Mouse (Mus musculus): Measurements from ENCODE around the gene Armc6.
"Not testable (repeated sequence)": the region's sequence is repeated elsewhere in the genome, so short reads cannot be mapped to it uniquely, and the experiment has no call there.

Gene Armc6

DNA sequence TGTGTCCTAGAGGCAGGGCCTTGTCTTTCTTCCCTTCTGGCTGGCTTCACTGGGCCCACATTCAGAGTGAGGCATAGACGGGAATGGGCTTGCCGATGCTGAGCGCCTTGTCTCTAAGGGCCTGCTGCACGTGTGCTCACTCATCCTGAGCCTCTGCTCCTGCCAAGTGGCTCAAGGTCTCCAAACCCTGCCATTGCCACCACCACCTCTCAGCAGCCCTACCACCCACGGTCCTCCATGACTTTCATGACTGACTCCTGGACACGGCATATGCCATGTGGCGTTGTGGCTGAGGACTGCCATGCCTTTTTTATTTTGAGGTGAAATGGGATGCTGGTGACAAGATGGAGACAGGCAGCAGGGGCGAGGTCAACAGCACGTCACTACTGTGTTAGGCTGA, 3.4 kb downstream of the Armc6 start:
- in situ Hi-C loops (cut with MboI, MseI), result no loop called here

DNA sequence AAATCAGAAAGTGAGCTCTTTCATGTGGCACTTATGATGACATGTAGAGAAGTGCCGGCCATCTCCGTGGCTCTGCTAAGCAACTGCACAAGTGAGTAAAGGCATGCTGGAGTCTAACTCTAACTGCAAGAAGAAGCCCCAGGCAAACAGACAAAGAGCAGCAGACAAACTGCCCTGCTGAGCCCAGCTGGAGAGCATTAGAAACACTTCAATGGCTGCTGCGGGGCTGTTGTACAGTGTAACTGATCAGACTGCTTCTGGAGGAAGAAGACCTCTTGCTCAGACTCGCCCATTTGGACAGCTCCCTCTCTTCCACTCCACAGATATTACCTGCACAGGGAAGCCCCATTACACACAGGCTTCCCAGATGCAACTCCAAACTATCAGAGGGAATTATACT, 6.3 kb downstream of the Armc6 start:
- in situ Hi-C loops (cut with MboI, MseI), result no loop called here

DNA sequence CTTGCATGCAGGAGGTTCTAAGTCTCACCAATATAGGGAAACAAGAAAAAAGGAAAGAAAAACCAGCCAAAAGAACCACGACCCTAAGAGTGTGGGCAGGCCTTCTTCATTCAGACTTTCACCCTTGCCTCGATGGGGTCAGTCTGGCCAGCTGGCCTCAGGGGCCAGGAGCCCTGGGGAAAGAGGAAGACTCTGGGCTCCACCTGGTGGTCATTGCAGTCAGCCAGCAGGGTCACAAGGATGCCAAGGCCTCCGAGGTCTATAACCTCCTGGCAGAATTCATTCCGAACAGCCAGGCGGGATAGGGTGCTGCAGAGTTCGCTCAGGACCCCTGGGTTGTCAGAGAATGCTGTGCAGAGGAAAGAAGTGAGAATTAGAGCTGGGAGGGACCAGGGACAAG, 10.9 kb downstream of the Armc6 start:
- in situ Hi-C loops (cut with MboI, MseI), result no loop called here

DNA sequence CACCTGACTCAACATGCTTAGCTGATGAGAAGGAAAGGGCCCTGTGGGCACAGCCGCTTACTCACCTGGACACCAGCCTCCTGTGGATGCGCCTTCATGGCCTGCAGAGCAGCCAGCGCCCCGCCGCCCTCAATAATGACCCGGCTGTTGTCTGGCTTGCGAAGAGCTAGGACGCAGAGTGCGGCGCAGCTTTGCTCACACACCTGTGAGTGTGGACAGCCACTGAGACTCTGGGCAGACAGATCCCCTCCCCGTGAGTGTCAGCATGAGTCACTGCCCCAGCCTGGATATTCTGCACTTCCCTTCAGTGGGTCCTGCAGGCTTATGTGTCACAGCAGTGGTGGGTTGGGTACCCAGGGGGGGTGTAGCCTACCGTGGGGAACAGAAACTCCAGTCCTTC, 12.2 kb downstream of the Armc6 start:
- in situ Hi-C loops (cut with MboI, MseI), result no loop called here

DNA sequence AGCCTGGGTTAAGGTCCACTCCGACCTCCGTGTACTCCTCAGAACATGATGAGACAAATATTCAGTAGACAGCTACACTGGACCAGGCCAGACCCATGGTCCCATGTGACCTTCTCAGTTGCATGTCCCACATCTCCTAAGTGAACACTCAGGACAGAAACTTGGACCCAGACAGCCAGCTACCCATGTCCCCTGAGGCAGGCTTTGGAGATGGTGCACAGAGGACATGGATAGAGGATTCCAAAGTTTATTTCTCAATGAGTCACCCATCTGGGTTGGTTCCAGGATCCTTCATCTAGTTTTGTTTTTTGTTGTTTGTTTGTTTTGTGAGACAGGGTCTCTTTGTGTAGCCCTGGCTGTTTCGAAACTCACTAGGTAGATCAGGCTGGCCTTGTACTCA, 13.4 kb downstream of the Armc6 start:
- in situ Hi-C loops (cut with MboI, MseI), result no loop called here

DNA sequence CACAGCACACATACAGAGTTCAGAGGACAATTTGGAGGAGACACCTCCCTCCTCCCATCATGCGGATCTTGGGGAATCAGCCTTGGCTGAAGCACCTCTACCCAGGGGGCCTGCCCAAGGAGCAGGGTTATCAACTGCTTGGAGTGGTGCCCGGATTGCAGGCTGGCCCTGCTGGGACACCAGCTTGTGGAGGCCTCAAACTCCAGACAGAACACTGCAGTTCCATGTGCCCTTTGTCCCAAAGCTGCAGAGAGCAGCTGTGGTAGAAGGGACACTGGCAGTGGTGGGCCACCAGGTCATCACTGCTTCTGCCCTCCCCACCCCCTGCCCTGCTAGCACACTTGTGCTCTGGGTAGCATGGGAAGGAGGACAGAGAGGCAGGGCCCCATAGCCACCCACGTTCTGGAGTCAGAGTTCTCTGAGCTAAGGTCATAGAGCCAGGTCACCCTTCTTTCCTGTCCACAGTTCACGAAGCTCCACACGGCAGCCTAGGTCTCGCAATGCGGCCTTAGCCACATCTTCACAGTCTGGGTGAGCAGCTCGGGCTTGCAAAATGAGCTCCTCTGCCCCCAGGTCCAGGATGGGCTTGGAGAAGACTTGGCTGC, 13.9 kb downstream of the Armc6 start:
- in situ Hi-C loops (cut with MboI, MseI), result no loop called here

DNA sequence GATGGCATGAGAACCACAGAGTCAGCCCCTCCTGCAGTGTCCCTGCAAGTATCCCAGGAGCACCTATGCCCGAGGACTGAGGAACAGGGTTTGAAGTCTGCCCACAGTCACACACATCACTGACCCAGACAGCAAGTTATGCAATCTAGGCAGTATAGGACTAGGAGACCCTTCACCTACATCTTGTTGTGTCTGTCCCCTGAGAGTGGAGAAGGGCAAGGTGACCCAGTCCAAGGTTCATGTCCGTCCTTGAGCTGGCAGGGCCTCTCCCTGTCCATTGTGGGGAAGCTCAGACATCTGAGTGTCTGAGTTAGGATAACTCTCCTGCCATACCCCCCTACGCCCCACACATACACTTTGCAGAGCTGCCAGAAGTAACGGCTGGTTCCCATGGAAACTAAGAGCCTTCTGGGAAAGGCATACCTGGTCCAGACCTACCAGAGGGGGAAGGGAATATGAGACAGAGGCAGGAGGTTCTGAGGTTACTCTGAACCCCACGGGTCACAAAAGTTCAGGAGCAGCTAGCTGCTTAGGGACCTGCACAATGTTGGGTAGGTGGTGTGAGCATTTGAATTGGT, 15.1 kb downstream of the Armc6 start:
- in situ Hi-C loops (cut with MboI, MseI), result no loop called here

DNA sequence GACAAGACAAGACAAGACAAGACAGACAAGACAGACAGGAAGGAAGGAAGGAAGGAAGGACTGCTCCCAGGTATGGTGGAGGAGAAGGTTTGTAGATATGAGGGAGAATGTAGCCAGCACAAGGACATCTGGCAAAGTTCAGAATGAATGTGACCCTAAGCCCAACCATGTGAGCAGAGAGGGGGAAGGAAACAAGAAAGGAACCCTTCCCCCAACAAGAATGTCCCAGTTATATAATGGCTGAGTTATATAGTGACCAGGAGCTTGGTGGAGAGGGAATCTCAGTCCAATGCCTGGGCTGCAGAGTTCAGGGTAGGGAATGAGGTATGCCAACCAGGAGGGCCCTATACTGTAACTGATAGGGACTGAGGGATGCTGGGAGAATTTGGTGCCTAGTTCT, 16.8 kb downstream of the Armc6 start:
- in situ Hi-C loops (cut with MboI, MseI), result no loop called here

DNA sequence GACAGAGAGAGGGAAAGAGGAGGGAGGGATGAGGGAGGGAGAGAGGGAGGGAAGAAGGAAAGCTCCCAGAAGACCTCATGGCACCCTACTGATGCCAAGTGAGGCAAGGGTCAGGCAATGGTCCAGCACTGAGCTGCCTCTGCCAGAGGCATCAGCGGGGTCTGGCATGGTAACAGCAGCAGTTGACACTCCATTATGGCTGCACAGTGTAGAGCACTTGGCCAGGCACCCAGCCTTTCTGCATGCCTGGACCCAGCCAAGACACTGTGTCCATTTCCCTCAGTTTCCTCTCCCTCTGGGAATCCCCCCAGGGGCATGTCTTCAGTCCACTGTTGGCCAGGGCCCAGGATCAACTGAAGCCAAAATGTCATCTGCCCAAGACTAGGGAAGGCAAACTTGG, 17.7 kb downstream of the Armc6 start:
- in situ Hi-C loops (cut with MboI, MseI), result no loop called here

DNA sequence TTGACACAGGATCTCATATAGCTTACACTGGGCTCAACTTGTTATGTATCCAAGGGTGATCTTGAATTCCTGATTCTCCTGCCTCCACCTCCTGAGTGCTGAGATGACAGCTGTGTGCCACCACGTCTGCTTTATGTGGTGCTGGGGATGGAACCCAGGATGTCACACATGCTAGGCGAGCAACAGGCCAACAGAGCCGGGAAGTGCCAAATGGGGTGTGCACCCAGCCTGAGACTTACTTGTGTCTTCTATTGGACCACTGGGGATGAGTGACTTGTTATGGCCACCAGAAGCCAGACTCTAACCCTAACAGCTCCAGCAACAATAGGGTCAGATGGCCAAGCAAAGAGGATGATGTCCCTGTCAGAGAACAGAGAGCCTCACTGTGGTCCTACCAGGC, 18.1 kb downstream of the Armc6 start:
- in situ Hi-C loops (cut with MboI, MseI), result not testable (repeated sequence)

DNA sequence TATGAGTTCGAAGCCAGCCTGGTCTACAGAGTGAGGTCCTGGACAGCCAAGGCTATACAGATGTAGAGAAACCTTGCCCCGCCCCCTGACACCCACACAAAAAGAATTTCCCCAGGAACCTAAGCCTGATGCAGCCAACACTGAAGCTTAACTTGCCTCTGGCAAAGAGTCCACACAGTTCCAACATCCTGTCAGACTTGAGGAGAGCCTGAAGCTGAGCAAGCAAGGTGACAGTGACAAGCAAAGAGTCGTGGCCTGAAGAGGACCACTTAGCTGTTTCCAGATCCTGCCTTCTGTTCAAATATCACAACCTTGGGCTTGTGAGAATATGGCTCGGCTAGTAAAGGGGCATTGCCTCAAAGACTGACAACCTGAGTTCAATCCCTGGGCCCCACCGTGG, 19.2 kb downstream of the Armc6 start:
- in situ Hi-C loops (cut with MboI, MseI), result no loop called here

DNA sequence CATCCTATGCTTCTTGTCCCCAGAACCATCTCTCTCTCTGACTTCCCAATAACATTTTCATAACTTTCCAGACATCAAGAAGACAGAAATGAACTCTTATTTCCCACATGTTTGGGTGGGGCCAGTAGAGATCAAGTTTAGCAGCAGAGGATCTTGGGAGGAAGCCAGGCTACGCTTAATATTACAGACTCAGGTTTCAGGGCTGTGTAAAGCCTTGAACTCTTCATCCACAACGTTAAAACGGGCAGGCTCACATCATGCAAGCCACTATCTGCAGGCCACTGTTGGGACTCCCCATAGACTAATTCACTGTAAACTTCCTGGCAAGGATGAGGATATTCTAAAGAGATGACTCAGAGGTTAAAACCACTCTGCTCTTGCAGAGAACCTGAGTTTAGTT, 19.9 kb downstream of the Armc6 start:
- in situ Hi-C loops (cut with MboI, MseI), result no loop called here

DNA sequence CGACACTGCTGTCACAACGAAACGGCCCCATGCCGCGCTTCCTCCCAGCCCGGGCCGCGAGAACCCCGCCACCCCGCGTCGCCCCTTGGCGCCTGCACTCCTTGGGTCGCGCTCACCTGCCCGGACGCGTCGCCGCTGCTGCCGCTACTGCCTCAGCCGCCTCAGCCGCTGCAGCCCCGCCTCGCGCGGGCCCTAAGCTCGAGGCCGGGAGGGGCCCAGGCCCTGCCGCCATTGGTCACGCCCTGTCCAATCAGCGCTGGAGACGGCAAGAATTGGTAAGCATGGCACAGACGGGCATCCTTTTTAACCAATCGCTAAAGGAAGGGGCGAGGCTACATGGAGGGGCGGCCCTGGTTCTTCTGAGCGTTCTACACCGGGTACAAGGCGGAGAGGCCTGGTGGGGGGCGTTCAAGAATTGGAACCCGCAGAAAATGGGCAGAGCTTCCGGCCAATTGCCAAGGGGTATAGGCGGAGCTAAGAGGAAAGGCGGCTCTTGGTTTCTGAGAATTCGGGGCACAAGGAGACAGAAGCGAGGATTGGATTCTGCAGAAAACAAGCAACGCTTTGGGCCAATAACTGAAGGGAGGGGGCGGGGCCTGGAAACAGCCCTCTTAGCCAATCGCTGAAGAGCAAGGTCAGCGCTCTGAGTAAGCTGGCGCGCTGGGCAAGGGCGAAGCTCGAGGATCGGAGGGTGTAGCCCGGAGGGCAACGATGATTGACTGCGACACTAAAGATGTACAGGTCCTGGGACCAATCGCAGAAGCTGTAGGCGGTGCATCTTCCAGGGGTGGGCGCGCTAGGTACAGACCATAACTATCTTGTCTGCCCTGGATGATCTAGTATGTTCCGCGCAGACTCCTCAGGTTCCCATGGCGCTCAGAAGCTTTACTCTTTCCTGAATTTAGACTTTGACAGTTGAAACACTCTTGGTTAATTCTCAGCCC, 21.9 kb downstream of the Armc6 start, which contains the start of gene Slc25a42:
Gene Slc25a42 (minus strand): TSS at position 194 of the 944 bp plus-strand sequence.
- in situ Hi-C loops (cut with MboI, MseI), result no loop called here

DNA sequence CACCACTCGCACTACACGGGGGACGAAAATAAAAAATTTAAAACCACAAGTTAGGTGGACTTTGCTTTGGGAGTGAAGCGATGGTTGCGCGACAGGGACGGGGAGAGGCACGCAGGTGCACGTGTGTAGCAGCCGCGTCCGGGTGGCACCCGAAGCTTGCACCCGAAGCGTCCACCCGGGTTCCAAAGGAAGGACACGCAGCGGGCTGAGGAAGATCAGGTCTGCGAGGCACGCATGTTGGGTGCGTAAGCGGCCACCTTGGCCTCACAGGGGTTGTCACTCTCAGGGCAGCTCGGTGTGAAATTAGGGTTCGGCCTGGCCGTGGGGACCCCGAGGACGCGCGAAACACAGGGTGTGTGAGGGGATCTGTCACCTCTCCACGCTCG, 22.5 kb downstream of the Armc6 start:
- in situ Hi-C loops (cut with MboI, MseI), result no loop called here

DNA sequence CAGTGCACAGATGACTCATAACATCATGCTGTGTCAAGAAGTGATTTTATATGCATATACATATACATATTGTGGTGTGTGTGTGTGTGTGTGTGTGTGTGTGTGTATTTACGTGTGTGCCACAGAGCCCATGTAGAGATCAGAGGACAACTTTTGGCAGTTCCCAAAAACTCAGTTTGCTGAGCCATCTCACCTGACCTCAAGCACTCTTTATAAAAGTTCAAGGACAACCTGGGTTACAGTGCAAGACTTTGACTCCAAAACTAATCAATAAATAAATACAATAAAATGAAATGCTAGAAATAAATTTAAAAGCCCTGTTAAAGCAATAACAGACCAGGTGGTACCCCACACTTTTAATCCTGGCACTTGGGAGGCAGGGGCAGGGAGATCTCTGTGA, 23.0 kb downstream of the Armc6 start:
- in situ Hi-C loops (cut with MboI, MseI), result no loop called here

DNA sequence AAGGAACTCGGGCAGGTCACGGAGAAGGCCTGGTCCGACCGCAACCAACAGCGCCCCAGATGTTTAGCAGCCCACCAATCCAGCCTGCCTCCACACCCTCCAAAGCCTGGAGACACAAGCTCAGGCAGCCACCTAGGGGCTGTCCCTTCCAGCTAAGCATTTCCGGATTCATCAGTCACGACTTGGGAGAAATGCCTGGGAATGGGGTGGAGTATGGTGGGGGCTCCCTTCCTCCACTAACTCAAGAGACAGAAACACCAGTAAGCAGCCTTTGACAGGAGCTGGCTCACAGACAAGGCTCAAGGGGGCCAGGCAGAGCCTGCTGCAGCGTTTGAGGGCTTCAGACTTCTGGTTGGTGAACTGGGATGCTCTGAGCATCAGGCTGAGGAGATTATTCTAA, 23.7 kb downstream of the Armc6 start:
- in situ Hi-C loops (cut with MboI, MseI), result no loop called here

DNA sequence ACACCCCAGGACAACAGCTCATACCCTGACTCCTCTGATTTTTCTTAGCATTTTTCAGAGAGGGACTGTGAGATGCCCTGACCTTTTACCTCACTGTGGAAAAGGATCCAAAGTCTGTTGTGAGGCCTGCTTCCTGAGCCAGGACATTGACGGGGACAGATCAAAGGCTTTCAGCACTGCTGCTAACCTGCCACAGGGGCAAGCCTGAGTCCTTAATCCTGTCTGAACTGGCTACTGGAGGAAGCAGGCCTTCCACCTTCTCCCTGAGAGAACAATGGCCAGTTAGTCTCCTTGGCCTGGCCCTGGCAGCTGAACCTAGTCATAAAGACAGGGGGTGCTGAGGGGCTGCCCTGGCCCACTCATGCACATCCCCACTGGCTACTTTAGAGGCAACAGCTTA, 26.1 kb downstream of the Armc6 start:
- in situ Hi-C loops (cut with MboI, MseI), result no loop called here

DNA sequence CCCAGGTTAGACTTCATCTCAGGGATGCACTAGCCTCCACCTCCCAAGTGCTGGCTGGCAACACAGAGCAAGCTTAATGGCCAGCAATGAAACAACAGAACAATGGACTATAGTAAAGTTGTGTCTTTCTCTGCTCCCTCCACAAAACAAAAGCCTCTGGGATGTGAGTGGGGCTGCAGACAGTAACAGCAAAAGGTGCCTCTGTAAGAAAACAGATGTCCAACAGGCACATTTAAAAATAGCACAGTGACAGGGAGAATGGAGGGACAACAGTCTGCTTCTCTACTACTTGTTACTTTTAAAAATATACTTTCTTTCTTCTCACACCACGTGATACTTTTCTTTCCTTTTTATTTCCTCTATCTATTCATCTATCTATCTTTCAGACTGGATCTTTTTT, 29.5 kb downstream of the Armc6 start:
- in situ Hi-C loops (cut with MboI, MseI), result no loop called here

DNA sequence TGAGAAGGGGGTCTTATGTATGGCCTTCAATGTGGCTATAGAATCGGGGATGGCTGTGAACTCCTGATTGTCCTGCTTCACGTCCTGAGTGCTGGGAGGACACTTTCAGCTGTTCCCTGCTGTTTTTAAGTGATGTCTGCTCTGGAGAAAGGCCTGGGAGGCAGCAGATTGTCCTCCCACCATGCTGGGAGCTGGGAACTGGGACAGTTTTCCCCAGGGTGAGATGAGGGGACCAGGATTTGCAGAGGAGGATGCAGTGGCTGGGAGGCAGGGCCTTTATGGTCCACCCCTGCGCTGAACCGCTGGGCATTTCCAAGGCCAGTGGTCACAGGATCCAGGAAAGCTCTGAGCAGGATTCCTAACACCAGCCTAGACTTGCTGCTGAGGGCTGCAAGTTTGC, 31.2 kb downstream of the Armc6 start:
- in situ Hi-C loops (cut with MboI, MseI), result no loop called here

DNA sequence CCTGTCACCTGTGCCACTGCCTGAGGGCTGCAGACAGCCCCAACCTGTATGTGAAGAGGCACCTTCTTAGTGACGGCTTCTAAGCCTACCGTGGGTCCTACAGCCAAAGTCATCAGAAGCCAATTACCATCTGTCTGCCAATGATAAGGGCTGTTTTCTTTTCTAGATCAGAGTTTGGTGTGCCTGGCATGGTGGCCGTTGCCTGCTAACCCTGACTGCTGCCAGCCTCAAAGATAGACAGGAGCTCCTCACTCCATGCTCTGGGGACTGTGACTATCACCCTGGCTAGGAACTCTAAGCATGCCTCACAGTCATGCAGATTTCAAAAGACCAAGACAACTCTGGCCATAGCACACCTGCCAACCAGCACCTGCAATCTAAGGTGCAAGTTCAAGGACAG, 32.8 kb downstream of the Armc6 start:
- in situ Hi-C loops (cut with MboI, MseI), result no loop called here

DNA sequence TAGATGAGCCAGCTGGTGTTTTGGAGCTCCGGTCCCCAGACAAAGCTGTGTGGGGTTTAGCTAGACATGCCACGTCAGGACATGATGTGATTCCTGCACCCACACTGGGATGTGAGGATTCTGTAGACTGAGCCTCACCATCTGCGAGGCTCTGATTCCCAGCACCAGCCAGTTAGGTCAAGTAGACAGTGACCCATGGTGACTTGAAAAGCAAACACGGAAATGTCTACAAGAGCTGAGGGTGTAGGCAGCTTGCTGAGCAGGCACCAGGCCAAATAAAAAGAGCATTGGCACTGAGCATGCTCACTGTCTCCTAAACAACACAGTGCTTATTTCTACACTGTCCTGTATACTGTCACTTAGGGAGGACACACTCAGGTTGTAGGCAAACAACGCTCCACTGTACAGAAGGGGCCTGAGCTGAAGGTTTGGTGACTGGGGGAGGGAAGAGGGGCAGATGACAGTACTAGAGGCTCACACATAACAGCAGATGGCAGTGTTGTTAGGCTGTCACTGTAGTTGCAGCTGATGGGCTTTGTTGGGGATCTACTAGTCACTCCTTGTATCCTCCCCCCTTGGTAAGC, 34.1 kb downstream of the Armc6 start:
- in situ Hi-C loops (cut with MboI, MseI), result no loop called here

DNA sequence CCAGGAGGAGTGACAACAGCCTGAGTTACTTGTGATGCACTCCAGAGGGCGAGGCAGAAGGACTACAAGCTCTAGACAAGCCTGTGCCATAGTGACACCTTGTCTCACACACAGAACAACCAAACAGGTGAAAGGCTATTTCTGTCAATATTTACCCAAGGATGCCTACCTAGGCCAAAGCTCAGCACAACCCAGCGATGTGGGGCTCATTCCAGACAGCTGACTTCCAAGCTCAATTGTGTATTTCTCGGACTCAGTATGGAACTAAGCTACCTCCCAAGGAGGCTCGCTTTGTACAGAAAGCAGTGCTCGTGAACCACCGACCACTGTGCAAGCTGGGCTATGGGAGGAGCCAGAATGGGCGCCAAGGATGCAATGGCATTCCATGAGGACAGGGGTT, 36.7 kb downstream of the Armc6 start:
- in situ Hi-C loops (cut with MboI, MseI), result no loop called here

DNA sequence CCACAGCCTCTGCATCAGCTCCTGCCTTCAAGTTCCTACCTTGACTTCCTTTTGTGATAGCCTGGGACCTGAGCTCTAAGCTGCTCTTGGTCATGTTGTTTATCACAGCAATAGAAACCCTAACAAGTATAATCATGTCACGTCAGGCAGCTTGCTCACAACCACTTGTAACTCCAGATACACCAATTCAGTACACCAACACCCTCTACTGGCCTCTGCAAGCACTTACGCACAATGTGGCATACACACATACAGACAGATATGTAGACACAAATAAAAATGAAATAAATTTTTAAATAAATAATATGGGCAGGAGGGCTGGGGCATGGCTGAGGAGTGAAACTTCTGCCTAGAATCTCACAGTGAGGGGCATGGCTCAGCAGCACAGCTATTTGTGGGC, 38.5 kb downstream of the Armc6 start:
- in situ Hi-C loops (cut with MboI, MseI), result no loop called here
